Mouse (Mus musculus) hindbrain, embryonic 10.5 days (tissue): Measurements from ENCODE around the gene Cmtm2b. TPM values are rescaled to one million over a fixed set of nuclear protein-coding genes. Genes with fewer than 3 reads are reported as not detected.
A peak's percentile ranks its signal among the peaks of the same experiment; 100 is the strongest.

Experiments
- DNase-seq: peaks from one replicate; pipeline ENCODE4 v3.0.0-alpha.2; 2017; ENCODE audit warnings: low spot score
- H3K27ac ChIP-seq: fragments of 300-500 bp; sonication (generic); 2 replicates; pipeline ENCODE4 v1.5.1; 2016; ENCODE audit warnings: mild to moderate bottlenecking, moderate library complexity
- H3K27me3 ChIP-seq: fragments of 300-500 bp; sonication (generic); 2 replicates; pipeline ENCODE4 v1.6.1; 2016; ENCODE audit warnings: mild to moderate bottlenecking; ENCODE audit not compliant: poor library complexity, insufficient read depth, severe bottlenecking
- H3K36me3 ChIP-seq: fragments of 300-500 bp; sonication (generic); 2 replicates; pipeline ENCODE4 v1.6.1; 2016; ENCODE audit warnings: mild to moderate bottlenecking, moderate library complexity
- H3K4me1 ChIP-seq: fragments of 300-500 bp; sonication (generic); replicated peaks from 2 replicates; pipeline ENCODE4 v1.6.1; 2016; ENCODE audit warnings: mild to moderate bottlenecking
- H3K4me3 ChIP-seq: fragments of 300-500 bp; sonication (generic); 2 replicates; pipeline ENCODE4 v1.5.1; 2016; ENCODE audit warnings: mild to moderate bottlenecking, moderate library complexity
- H3K9me3 ChIP-seq: fragments of 300-500 bp; sonication (generic); 2 replicates; pipeline ENCODE4 v1.6.1; 2016; ENCODE audit warnings: mild to moderate bottlenecking, moderate library complexity
- WGBS: fragments of 180-500 bp; shearing (Covaris S2); methylation state at CpG from one replicate; pipeline ENCODE4 v1.1.7; 2016; 5-methylcytosine and 5-hydroxymethylcytosine counted together
- polyA plus RNA-seq: library from polyadenylated mRNA; unstranded; fragments of >200 nt; fragmentation: Nextera tagmentation; extraction: Ambion mirVana; gene quantifications from 2 replicates; pipeline ENCODE4 v1.2.1, GENCODE M21; 2016

The Cmtm2b gene
- polyA plus RNA-seq, 1 experiment from 2014 or later: not detected

GRCm38 (mm10) chr8:104350047-104350446, 28.0 kb downstream of the Cmtm2b start:
- WGBS: 80% methylated on average over 13 of the region's 13 CpGs
- no peak for DNase-seq
- Histone ChIP-seq H3K36me3 (peaks cover 49% of the 10 kb centered on the region), H3K4me3 (no peak overlapping the region), H3K9me3 (no peaks in the 10 kb centered on the region), H3K27ac (no peak overlapping the region), H3K27me3 (no peaks in the 10 kb centered on the region), H3K4me1 (peaks cover 8% of the 10 kb centered on the region; the same call in 1 of the 2 replicates)

DNA sequence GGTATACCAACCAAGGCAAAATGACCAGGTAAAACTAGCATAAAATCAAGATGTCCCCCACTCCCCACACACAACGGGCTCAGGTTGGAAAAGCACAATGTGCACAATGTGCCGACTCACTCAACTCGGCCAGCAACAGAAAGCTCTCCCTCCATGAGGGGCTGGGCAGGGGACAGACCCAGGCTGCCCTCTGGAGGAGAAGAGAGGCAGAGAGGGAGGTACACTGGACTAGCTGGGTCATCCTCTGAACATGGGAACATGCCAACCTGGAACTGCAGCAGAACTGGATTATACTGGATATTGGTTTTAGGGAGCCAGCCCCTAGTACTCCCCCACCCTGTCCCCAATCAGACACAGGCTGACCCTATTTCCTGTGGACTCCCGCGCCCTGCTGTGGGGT, 31.2 kb downstream of the Cmtm2b start:
- no peaks in the 10 kb centered on the region for H3K9me3 ChIP-seq
- no peaks in the 10 kb centered on the region for H3K4me1 ChIP-seq
- 66% methylated on average over 5 of the region's 5 CpGs for WGBS
- peaks cover 42% of the 10 kb centered on the region for H3K36me3 ChIP-seq
- no peak overlapping the region for H3K4me3 ChIP-seq
- DNase-seq: no peak
- H3K27ac ChIP-seq: no peak overlapping the region
- H3K27me3 ChIP-seq: no peaks in the 10 kb centered on the region

GRCm38 (mm10) chr8:104354504-104354903, 32.5 kb downstream of the Cmtm2b start:
- Histone ChIP-seq H3K4me1 (peaks cover 2% of the 10 kb centered on the region), H3K4me3 (no peak overlapping the region), H3K27ac (no peak overlapping the region), H3K9me3 (no peaks in the 10 kb centered on the region), H3K36me3 (peaks cover 40% of the 10 kb centered on the region), H3K27me3 (no peaks in the 10 kb centered on the region)
- no peak for DNase-seq
- 95% methylated on average over 10 of the region's 10 CpGs for WGBS

DNA sequence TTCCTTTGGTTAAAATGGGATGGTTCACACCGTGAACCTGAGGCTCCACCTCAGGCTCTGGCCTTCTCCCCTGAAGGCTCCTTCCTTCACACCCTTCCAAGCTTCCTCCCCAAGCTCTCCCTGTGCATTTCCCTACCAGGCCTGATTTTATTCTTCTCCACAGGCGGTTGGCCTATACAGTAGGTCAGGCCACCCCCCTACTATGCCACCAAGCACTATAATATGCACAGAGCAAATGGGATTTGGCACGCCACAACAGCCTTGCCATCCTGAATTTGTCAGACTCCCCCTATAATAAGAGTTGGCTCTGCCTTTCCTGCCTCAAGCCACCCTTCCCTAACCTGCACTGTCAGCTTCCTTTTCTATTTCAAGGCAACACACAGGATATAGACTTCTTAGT, 36.6 kb downstream of the Cmtm2b start:
- Histone ChIP-seq H3K36me3 (peaks cover 33% of the 10 kb centered on the region), H3K9me3 (no peaks in the 10 kb centered on the region), H3K27me3 (no peaks in the 10 kb centered on the region), H3K4me1 (peaks cover 11% of the 10 kb centered on the region), H3K4me3 (no peak overlapping the region), H3K27ac (no peak overlapping the region)
- no peak for DNase-seq
- 84% methylated on average over 3 of the region's 3 CpGs for WGBS

DNA sequence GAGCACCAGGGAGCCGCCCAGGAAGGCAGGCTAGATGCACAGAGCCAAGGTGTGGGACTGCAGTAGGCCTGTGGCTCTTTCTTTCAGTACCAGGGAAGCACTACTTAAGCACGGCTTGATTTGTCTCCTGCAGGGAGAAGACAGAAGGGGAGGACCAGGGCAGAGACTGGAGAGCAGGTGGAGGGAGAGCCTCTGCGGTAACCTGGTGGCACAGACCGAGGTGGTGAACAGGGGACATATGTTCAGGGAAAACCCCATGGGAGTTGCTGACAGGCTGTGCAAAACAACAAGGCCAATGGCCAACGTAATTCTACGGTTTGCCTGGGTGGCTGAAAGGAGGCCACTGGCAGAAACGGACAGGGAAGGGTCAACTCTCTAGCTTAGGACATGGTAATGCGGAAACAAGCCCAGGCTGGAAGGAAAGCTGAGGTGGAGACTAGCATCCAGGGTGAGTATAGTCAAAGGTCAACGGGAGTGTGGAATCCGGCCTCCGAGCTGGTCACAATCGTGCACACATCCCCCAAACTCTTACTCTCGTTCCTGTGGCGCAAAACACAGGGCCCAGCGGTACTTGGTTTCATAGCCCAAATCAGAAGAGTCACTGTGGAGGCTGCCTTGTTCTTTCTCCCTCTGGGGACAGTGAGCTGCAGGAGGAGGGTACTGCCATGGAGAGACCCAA, 37.9 kb downstream of the Cmtm2b start:
- WGBS: 64% methylated on average over 15 of the region's 15 CpGs
- no peaks in the 10 kb centered on the region for H3K9me3 ChIP-seq
- H3K4me1 ChIP-seq: peaks cover 11% of the 10 kb centered on the region
- peak overlapping the region; percentile 53 for H3K27ac ChIP-seq
- no peak for DNase-seq
- H3K27me3 ChIP-seq: no peaks in the 10 kb centered on the region
- no peak overlapping the region for H3K4me3 ChIP-seq
- peaks cover 24% of the 10 kb centered on the region for H3K36me3 ChIP-seq

DNA sequence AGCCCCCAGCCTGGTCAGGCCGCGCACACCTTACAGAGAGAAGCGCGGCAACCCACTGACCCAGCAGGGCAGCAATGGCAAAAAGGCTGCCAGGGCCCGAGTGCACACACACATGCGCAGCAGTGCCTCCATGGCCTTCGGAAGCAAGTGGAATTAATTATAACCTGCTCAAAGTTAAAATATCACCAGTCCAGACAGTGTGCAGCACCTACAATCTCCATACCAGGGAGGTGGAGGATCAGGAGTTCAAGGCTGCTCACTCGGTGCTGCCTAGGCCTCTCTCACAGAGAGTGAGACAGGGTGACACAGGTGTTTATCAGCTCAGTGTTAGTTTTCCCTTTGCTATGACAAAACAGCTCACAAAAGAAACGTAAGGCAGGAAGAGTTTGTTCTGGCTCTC, 43.7 kb downstream of the Cmtm2b start:
- no peak for DNase-seq
- Histone ChIP-seq H3K4me3 (no peak overlapping the region), H3K9me3 (no peaks in the 10 kb centered on the region), H3K4me1 (peaks cover 17% of the 10 kb centered on the region), H3K27me3 (no peaks in the 10 kb centered on the region), H3K36me3 (peaks cover 3% of the 10 kb centered on the region; the same call in 1 of the 2 replicates), H3K27ac (no peak overlapping the region)
- 89% methylated on average over 9 of the region's 9 CpGs for WGBS

DNA sequence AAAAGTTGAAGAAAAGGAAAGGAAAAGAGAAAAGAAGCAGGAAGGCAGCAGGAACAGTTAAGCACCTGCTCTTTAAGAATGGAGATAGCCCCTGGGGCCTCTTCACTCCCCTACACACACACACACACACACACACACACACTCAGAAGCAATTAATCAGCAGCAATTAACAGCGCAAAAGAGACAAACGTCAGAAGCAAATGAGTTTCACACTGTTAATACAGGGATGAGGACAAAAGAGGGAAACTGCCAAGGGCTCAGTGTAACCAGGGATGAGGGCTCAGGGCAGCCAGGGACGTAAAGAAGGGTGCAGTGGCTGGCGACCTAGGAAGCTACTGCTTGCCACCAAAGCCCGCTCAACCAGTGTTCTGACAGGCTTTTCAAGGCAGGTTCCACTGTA, 45.4 kb downstream of the Cmtm2b start:
- Histone ChIP-seq H3K9me3 (no peaks in the 10 kb centered on the region), H3K36me3 (no peaks in the 10 kb centered on the region), H3K4me1 (peaks cover 26% of the 10 kb centered on the region), H3K4me3 (no peak overlapping the region), H3K27ac (no peak overlapping the region), H3K27me3 (no peaks in the 10 kb centered on the region)
- no peak for DNase-seq
- WGBS: 52% methylated on average over 5 of the region's 5 CpGs

DNA sequence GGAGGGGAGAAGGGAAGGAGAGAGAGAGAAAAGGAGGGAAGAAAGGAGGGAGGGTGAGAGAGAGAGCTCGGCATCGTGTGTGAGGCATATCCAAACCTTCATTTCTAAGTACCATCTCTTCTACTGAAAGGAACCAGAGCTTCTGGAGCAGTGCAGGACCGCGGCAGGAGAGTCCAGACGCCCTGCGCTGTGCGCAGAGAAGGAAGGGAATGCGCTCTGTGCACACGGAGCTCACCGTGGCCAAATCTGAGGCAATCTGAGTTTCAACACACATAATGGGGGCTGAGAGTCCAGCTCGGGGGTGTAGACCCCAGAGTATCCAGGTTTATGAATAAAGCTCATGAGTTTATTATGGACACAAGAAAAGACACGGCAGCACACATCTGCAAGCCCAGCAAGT, 47.6 kb downstream of the Cmtm2b start:
- Histone ChIP-seq H3K27ac (no peak overlapping the region; the same call in 1 of the 2 replicates), H3K4me1 (peaks cover 35% of the 10 kb centered on the region), H3K4me3 (no peak overlapping the region), H3K27me3 (no peaks in the 10 kb centered on the region), H3K36me3 (no peaks in the 10 kb centered on the region), H3K9me3 (no peaks in the 10 kb centered on the region)
- 86% methylated on average over 12 of the region's 12 CpGs for WGBS
- no peak for DNase-seq

DNA sequence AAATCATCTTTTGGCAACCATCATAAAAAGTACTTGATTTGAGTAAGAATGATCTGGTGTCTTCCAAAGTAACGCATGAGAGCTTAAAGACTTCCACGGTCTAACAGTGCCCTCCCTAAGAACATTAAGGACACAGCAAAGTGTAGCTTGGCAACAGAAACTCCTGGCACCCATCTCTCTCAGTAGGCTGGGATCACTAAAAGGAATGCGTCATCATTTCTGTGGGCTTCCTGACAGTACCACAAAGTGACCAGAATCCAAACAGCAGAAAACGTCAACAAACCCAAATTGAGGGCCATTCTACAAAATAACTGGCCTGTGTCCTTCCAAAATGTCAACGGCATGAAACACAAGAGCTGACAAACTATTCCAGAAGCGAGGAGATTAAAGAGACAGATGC, 48.0 kb downstream of the Cmtm2b start:
- no peak overlapping the region for H3K27ac ChIP-seq
- no peaks in the 10 kb centered on the region for H3K27me3 ChIP-seq
- H3K4me1 ChIP-seq: peaks cover 40% of the 10 kb centered on the region
- H3K9me3 ChIP-seq: no peaks in the 10 kb centered on the region
- no peak for DNase-seq
- 80% methylated on average over 6 of the region's 6 CpGs for WGBS
- no peaks in the 10 kb centered on the region for H3K36me3 ChIP-seq
- no peak overlapping the region for H3K4me3 ChIP-seq

GRCm38 (mm10) chr8:104371121-104371520, 49.1 kb downstream of the Cmtm2b start:
- Histone ChIP-seq H3K27me3 (no peaks in the 10 kb centered on the region), H3K9me3 (no peaks in the 10 kb centered on the region), H3K27ac (peak overlapping the region; percentile 40; the same call in 1 of the 2 replicates), H3K4me1 (peaks cover 43% of the 10 kb centered on the region), H3K4me3 (no peak overlapping the region), H3K36me3 (no peaks in the 10 kb centered on the region)
- WGBS: 85% methylated on average over 6 of the region's 6 CpGs
- DNase-seq: no peak

DNA sequence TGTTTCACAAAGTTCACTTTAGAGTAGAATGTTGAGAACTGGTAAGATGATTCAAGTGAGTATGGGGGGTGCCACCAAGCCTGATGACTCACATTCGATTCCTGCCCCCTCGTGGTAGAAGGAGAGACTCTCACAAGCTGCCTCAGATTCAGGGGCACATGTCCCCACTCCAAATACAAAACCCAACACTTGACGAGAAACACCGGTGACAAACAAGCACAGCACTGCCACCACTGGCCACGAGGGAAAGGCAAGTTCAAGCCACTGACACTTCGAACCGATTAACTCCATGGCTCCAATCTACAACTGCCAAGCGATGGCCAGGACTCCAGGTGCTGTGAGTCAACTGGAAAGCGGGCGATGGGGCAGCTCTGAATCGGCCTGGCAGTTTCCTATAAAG, 51.7 kb downstream of the Cmtm2b start:
- peaks cover 46% of the 10 kb centered on the region for H3K4me1 ChIP-seq
- no peak for DNase-seq
- no peak overlapping the region for H3K27ac ChIP-seq
- H3K4me3 ChIP-seq: no peak overlapping the region
- H3K36me3 ChIP-seq: no peaks in the 10 kb centered on the region
- H3K9me3 ChIP-seq: no peaks in the 10 kb centered on the region
- no peaks in the 10 kb centered on the region for H3K27me3 ChIP-seq
- WGBS: 84% methylated on average over 11 of the region's 11 CpGs

GRCm38 (mm10) chr8:104374269-104374668, 52.2 kb downstream of the Cmtm2b start:
- H3K9me3 ChIP-seq: no peaks in the 10 kb centered on the region
- no peak overlapping the region for H3K4me3 ChIP-seq
- DNase-seq: no peak
- peaks cover 50% of the 10 kb centered on the region for H3K4me1 ChIP-seq
- H3K36me3 ChIP-seq: no peaks in the 10 kb centered on the region
- H3K27ac ChIP-seq: no peak overlapping the region
- WGBS: 71% methylated on average over 11 of the region's 11 CpGs
- no peaks in the 10 kb centered on the region for H3K27me3 ChIP-seq

GRCm38 (mm10) chr8:104374864-104375846, 53.1 kb downstream of the Cmtm2b start:
- 58% methylated on average over 14 of the region's 14 CpGs for WGBS
- Histone ChIP-seq H3K36me3 (no peaks in the 10 kb centered on the region), H3K4me1 (peaks cover 53% of the 10 kb centered on the region), H3K27me3 (no peaks in the 10 kb centered on the region), H3K9me3 (no peaks in the 10 kb centered on the region), H3K27ac (peak overlapping the region; percentile 66), H3K4me3 (no peak overlapping the region)
- no peak for DNase-seq
